Mouse (Mus musculus): ENCODE measurements around the gene Kctd20. TPM values are rescaled to one million over a fixed set of nuclear protein-coding genes. Genes with fewer than 3 reads are reported as not detected.

The Kctd20 gene
- polyA plus RNA-seq, 1 experiment from 2014 or later = 125 TPM

DNA sequence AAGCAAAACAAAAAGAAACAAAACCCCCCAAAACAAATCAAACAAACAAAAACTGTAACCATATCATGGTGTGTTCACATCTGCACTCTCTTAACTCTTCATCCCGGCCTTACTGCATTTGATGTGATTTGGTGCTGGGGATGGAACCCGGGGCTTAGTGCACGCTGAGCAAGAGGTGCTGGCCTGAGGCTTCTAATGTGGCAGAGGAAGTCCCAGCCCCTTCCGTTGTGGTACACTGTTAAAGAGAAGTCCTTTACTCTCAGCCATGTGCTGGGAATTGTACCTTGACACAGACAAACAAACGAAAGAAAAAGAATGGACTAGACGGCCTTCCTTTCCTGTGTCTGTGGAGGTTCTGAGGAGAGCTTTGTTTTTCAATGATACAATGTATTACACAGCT lies 29.7 kb upstream of the Kctd20 start:
- H3K9me3 ChIP-seq = no peaks in the 10 kb centered on the region
- no peaks in the 10 kb centered on the region for H3K36me3 ChIP-seq (replicated peaks)
- WGBS = 65% methylated on average over 6 of the region's 6 CpGs
- no peak for DNase-seq (ENCODE audit: low spot score)
- no peak overlapping the region for H3K4me3 ChIP-seq
- no peak overlapping the region for H3K27ac ChIP-seq (replicated peaks)
- H3K27me3 ChIP-seq (replicated peaks; ENCODE audit: low read depth, poor library complexity, severe bottlenecking) = no peaks in the 10 kb centered on the region
- H3K4me1 ChIP-seq = peaks cover 11% of the 10 kb centered on the region

DNA sequence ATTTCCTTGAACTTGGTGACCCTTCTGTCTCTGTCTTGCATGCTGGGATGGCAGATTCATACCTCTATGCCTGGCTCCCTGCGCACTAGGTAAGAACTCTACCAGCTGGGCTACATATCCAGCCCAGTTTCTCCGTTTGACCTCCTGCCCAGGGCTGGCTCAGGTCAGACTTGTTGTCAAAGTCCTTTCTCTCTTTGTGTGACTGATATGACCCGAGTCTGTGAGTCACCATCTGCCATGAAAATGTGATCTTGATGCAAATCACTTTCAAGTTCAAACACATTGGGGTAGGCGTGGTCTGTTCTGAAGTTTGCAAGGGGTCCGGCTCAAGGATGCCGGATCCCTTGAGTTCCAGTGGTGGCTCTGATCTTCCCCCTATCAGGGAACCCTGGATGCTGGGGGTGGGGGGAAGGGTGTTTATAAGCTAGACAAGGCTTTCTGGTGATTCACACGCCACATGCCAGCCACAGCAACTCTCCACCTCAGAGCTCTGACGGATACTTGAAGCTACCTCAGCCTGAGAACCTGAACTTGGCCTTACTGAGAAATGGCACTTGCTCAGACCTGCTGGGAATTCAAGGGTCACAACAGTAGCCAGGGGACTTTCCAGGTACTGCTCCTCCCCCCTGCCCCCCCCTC lies 26.7 kb upstream of the Kctd20 start:
- H3K4me1 ChIP-seq = peaks cover 11% of the 10 kb centered on the region
- DNase-seq (ENCODE audit: low spot score) = no peak
- no peak overlapping the region for H3K27ac ChIP-seq (replicated peaks)
- H3K9me3 ChIP-seq = no peaks in the 10 kb centered on the region
- H3K27me3 ChIP-seq (replicated peaks; ENCODE audit: low read depth, poor library complexity, severe bottlenecking) = no peaks in the 10 kb centered on the region
- WGBS = 86% methylated on average over 8 of the region's 8 CpGs
- H3K4me3 ChIP-seq = no peak overlapping the region
- no peaks in the 10 kb centered on the region for H3K36me3 ChIP-seq (replicated peaks)

DNA sequence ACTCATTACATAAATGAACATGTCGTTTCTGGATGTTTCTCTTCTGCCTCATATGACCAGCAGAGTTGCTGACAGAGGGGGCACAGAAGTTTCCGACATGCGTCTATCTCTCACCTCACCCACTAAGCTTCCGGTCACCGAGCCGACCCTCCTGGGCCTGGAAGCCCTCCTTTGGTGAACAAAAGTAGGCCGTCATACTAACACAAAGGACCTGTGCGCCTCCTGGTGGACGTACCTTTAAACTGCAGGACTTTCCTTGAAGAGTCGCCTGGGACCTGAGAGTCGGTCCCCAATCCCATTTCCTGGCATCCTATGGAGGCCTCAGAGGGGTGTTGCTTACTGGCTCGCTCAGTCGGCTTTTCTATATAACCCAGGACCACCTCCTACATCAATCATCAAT lies 25.4 kb upstream of the Kctd20 start:
- Histone ChIP-seq H3K4me1 (peaks cover 24% of the 10 kb centered on the region), H3K27ac (replicated peaks) (no peak overlapping the region), H3K36me3 (replicated peaks) (no peaks in the 10 kb centered on the region), H3K27me3 (replicated peaks; ENCODE audit: low read depth, poor library complexity, severe bottlenecking) (no peaks in the 10 kb centered on the region), H3K4me3 (no peak overlapping the region), H3K9me3 (no peaks in the 10 kb centered on the region)
- 19% methylated on average over 13 of the region's 13 CpGs for WGBS
- DNase-seq (ENCODE audit: low spot score) = peak; percentile 86

DNA sequence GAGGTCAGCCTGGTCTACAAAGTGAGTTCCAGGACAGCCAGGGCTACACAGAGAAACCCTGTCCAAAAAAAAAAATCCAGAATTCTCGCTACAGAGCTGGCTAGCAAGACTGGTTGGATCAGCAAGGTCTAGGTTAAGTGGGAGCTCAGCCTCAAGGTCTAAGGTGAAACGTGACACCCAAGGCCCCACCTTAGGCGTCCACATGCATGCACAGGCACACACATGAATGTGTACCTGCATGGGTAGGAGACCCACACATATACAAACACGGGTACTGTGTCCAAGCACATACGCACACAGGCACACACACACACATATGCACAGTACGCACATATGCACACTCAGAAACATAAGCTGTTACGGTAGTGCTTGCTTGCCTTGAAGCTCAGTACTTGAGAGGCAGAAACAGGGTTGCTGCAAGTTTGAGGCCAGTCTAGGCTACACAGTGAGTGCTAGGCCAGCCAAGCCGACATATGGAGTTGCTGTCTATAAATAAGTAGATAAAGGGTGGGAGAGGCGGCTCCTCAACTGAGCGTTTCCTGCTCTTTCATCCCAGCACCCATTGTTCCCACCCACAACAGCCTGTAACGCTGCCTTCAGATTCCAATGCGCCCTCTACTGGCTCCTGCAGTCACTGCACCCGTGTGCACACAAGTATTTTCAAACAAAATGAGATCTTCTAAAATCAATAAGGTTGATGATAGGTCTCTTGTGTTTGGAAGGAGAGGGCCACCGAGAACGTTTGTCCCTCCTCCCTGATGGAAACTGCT lies 24.7 kb upstream of the Kctd20 start:
- H3K36me3 ChIP-seq (replicated peaks) = no peaks in the 10 kb centered on the region
- WGBS = 49% methylated on average over 15 of the region's 15 CpGs
- H3K4me3 ChIP-seq = no peak overlapping the region
- H3K27me3 ChIP-seq (replicated peaks; ENCODE audit: low read depth, poor library complexity, severe bottlenecking) = no peaks in the 10 kb centered on the region
- DNase-seq (ENCODE audit: low spot score) = peak; percentile 61
- peaks cover 24% of the 10 kb centered on the region for H3K4me1 ChIP-seq
- H3K9me3 ChIP-seq = no peaks in the 10 kb centered on the region
- no peak overlapping the region for H3K27ac ChIP-seq (replicated peaks)

DNA sequence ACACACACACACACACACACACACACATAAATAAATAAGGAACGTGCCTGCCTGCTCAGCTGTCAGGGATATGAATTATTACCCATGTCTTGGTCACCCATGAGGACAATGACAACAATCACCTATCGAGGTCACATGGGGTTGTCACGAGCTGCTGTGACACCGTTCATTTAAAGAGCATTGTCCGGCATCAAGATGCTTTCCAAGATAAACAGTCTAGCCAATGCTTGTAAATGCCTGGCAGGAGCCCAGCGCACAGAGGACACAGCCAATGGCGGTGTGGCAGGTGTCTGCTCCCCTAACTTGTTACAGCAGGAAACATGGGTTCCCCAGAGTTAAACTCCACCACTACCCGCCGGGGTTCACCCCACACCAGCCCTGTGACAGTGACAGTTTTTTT lies 23.7 kb upstream of the Kctd20 start:
- DNase-seq (ENCODE audit: low spot score) = no peak
- Histone ChIP-seq H3K4me3 (no peak overlapping the region), H3K9me3 (no peaks in the 10 kb centered on the region), H3K27me3 (replicated peaks; ENCODE audit: low read depth, poor library complexity, severe bottlenecking) (no peaks in the 10 kb centered on the region), H3K27ac (replicated peaks) (no peak overlapping the region), H3K4me1 (peaks cover 24% of the 10 kb centered on the region), H3K36me3 (replicated peaks) (no peaks in the 10 kb centered on the region)
- 90% methylated on average over 9 of the region's 9 CpGs for WGBS

DNA sequence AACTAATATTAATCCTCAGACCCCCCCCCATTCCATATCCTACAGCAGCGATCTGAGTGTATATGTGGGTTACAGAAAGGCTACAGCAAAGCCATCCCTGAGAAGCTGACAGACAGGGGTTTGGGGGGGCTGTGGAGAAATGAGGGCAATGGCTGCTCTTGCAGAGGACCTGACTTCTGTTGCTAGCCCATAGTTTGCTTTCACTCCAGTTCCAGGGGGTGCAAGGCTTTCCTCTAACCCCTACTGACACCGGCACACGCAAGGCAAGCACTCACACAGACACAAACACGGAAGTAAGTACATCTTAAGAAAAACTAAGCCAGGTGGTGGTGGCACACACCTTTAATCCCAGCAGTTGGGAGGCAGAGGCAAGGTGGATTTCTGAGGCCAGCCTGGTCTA lies 22.4 kb upstream of the Kctd20 start:
- Histone ChIP-seq H3K36me3 (replicated peaks) (no peaks in the 10 kb centered on the region), H3K27ac (replicated peaks) (no peak overlapping the region), H3K27me3 (replicated peaks; ENCODE audit: low read depth, poor library complexity, severe bottlenecking) (no peaks in the 10 kb centered on the region), H3K4me1 (peaks cover 22% of the 10 kb centered on the region), H3K9me3 (no peaks in the 10 kb centered on the region), H3K4me3 (no peak overlapping the region)
- no peak for DNase-seq (ENCODE audit: low spot score)
- WGBS = 93% methylated on average over 4 of the region's 4 CpGs

DNA sequence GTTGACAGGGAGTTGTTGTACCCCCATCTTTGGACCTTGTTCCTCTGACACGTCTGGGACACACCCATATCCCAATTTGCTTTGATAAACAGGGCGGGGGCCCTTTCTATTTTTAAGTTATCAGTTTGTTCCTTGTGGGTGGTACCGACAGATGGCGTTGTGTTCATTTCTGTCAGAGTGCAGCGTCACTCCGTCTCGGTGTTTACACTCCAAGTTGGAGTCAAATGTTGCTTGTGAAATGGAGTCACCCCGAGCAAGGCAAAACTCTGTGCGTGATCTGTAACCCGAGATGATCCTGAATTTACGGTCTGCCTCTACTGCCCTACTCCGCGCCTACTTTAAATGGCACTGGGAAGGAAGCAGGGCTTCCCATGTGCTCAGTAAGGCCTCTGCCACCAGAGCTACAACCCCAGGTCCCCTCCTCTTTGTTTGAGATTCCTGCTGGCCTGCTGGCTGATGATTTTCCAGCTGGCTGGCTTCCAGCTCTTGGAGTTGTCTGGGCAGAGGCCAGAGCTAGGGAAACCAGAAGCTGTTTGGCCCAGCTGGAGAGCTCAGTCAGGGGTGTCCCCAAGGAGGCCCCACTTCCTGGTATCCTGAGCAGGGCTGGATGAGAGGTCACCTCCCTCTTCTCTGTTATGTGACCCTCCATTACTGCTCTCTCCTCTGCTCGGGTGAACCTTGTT lies 21.2 kb upstream of the Kctd20 start:
- H3K27me3 ChIP-seq (replicated peaks; ENCODE audit: low read depth, poor library complexity, severe bottlenecking) = no peaks in the 10 kb centered on the region
- 32% methylated on average over 14 of the region's 14 CpGs for WGBS
- H3K9me3 ChIP-seq = no peaks in the 10 kb centered on the region
- H3K36me3 ChIP-seq (replicated peaks) = no peaks in the 10 kb centered on the region
- H3K27ac ChIP-seq (replicated peaks) = peak overlapping the region; percentile 89
- peak overlapping the region; percentile 31 for H3K4me3 ChIP-seq
- peak; percentile 72 for DNase-seq (ENCODE audit: low spot score)
- H3K4me1 ChIP-seq = peaks cover 22% of the 10 kb centered on the region

DNA sequence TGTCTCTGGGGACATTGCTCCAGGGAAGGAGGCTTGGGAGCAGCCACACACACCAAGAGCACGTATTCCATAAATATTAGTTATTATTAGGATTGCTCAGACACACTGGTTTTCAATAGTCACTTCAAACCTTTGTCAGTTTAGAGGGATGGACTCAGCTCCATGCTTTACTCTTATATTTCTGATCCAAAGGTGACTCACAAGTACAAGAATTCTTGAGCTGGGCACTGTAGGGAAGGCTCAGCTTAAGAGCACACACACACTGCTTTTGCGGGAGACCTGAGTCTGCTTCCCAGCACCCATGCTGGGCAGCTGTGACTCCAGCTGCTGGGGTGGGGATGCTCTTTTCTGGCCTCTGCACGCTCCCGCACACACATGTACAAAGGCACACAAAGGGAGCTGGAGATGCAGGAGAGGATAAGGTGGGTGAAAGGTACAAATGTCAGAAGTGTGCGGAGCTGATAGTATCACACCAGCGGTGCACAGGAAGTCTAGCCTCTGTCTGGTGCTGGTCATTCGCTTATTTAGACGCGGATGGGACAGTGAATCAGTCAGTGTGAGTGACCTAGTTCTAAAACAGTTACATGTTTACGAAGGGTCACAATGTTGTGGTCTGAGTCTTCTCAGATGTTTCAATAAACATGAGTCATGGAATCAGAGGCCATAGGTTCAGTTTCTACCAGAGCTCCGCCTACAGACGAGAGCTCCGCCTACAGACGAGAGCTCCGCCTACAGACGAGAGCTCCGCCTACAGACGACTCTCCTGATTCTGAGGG lies 20.1 kb upstream of the Kctd20 start:
- peaks cover 16% of the 10 kb centered on the region for H3K4me1 ChIP-seq
- H3K27me3 ChIP-seq (replicated peaks; ENCODE audit: low read depth, poor library complexity, severe bottlenecking) = no peaks in the 10 kb centered on the region
- H3K27ac ChIP-seq (replicated peaks) = peak overlapping the region; percentile 89
- H3K36me3 ChIP-seq (replicated peaks) = no peaks in the 10 kb centered on the region
- no peak overlapping the region for H3K4me3 ChIP-seq
- DNase-seq (ENCODE audit: low spot score) = no peak
- no peaks in the 10 kb centered on the region for H3K9me3 ChIP-seq
- WGBS = 90% methylated on average over 18 of the region's 18 CpGs

DNA sequence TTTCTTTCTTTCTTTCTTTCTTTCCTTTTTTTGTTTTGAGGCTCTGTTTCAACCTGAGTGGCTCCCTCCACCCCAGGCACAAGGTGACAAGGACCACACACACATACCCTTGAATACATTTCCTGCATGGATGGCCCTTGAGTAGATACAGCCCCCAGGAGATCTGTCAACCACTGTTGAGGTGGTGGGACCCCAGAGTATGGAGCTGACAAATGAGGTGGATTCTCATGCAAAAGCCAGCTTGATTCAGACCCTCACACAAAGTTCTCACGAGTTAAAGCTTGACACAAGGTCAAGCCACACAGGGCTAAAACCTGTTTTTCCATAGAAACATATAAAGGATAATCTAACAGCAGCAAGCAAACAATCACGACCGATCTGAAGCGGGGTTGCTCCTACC lies 19.5 kb upstream of the Kctd20 start:
- no peak for DNase-seq (ENCODE audit: low spot score)
- H3K4me3 ChIP-seq = no peak overlapping the region
- H3K4me1 ChIP-seq = peaks cover 16% of the 10 kb centered on the region
- no peaks in the 10 kb centered on the region for H3K27me3 ChIP-seq (replicated peaks; ENCODE audit: low read depth, poor library complexity, severe bottlenecking)
- no peak overlapping the region for H3K27ac ChIP-seq (replicated peaks)
- no peaks in the 10 kb centered on the region for H3K36me3 ChIP-seq (replicated peaks)
- 85% methylated on average over 4 of the region's 4 CpGs for WGBS
- no peaks in the 10 kb centered on the region for H3K9me3 ChIP-seq

DNA sequence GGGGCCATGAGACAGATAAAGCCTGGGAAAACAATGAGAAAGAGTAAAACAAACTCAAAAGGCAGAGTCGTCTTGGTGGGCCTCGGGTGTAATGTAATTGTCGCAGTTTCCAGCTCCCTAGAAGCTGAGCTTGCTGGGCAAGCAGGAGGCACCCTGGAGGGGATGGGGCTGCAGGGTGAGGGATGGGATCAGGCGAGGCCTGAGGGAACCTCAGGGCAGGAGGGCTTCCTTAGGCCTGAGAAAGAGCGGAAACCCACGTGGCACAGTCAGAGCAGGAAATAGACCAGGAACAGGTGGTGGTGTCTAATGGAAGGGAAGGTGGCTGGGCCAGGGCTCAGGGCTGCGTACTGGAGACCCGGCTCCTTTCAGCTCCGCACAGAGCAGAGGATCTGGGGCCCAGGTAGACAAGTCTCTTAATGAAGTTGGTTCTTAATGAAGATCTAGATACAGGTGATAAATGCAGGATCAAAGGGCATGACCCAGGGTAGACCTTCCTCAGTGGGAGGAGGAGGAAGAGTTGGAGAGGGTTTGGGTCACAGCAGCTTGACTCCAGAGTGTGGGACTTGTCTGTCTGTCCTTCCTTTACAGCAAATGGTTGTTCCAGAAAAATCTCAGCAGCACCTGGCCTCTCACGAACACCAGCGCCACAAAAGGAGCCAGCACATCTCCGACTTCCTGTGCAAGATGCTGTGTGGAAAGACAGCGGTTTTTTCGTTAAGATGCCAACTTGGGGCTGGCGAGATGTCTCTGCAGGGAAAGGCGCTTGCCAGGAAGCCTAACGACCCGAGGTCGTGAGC lies 17.4 kb upstream of the Kctd20 start:
- H3K9me3 ChIP-seq = no peaks in the 10 kb centered on the region
- H3K27ac ChIP-seq (replicated peaks) = no peak overlapping the region
- no peaks in the 10 kb centered on the region for H3K27me3 ChIP-seq (replicated peaks; ENCODE audit: low read depth, poor library complexity, severe bottlenecking)
- H3K4me1 ChIP-seq = peaks cover 16% of the 10 kb centered on the region
- DNase-seq (ENCODE audit: low spot score) = no peak
- no peak overlapping the region for H3K4me3 ChIP-seq
- no peaks in the 10 kb centered on the region for H3K36me3 ChIP-seq (replicated peaks)
- WGBS = 76% methylated on average over 19 of the region's 19 CpGs

DNA sequence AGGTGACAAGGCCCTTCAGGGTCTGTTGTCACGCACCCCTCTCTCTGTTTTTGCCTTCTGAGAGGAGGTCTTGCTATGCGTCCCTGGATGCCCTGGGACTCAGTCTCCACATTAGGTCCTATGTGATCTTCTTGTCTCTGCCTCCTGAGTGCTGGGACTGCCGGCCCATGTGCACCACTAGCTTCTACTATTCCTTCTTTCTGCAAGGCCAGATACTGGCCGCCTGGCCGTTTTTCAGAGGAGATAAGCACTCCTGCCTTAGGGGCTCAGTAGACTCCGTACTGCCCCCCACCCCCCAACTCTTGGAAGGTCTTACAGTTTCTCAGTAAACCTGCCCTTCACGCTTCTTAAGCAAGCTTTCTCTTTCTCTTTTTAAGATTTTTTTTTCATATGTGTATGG lies 15.6 kb upstream of the Kctd20 start:
- H3K4me3 ChIP-seq = no peak overlapping the region
- no peaks in the 10 kb centered on the region for H3K36me3 ChIP-seq (replicated peaks)
- no peak for DNase-seq (ENCODE audit: low spot score)
- H3K9me3 ChIP-seq = no peaks in the 10 kb centered on the region
- H3K27ac ChIP-seq (replicated peaks) = no peak overlapping the region
- no peaks in the 10 kb centered on the region for H3K27me3 ChIP-seq (replicated peaks; ENCODE audit: low read depth, poor library complexity, severe bottlenecking)
- peaks cover 5% of the 10 kb centered on the region for H3K4me1 ChIP-seq
- WGBS = 89% methylated on average over 7 of the region's 7 CpGs
